Mouse (Mus musculus): ENCODE measurements around the gene Mob1b.

Gene Mob1b

GRCm38 (mm10) chr5:88720116-88721002 is at the start of gene Mob1b:
Gene Mob1b (plus strand): TSS chr5:88720855.
- peak; percentile 98 for DNase-seq (ENCODE audit: low spot score in 2 of 2)

- DNase-seq (ENCODE audit: low spot score in 2 of 2): peak in 1 of 2 experiments; percentile 5
These were observed 45.8 kb upstream of the Mob1b start for GRCm38 (mm10) chr5:88674703-88675442.

- peak; percentile 86 to 92 for DNase-seq (ENCODE audit: low spot score in 2 of 2)
These were observed 44.9 kb upstream of the Mob1b start, which contains the start of gene Grsf1 for GRCm38 (mm10) chr5:88675443-88676387. Gene Grsf1 (minus strand): TSS chr5:88676171.

- no peak for DNase-seq (ENCODE audit: low spot score in 2 of 2)
These were observed 41.7 kb upstream of the Mob1b start for GRCm38 (mm10) chr5:88678929-88679328.

- DNase-seq (ENCODE audit: low spot score in 2 of 2): no peak
These were observed 41.3 kb upstream of the Mob1b start for GRCm38 (mm10) chr5:88679341-88679740.

- DNase-seq (ENCODE audit: low spot score in 2 of 2): no peak
These were observed 40.1 kb upstream of the Mob1b start for GRCm38 (mm10) chr5:88680567-88680966.

- DNase-seq (ENCODE audit: low spot score in 2 of 2): no peak
These were observed 36.9 kb upstream of the Mob1b start for GRCm38 (mm10) chr5:88683706-88684105.

GRCm38 (mm10) chr5:88684226-88684625 is 36.4 kb upstream of the Mob1b start:
- no peak for DNase-seq (ENCODE audit: low spot score in 2 of 2)

- DNase-seq (ENCODE audit: low spot score in 2 of 2): no peak
These were observed 35.3 kb upstream of the Mob1b start for GRCm38 (mm10) chr5:88685306-88685705.

GRCm38 (mm10) chr5:88685745-88686299 is 34.8 kb upstream of the Mob1b start:
- DNase-seq (ENCODE audit: low spot score in 2 of 2): no peak

GRCm38 (mm10) chr5:88687996-88688406 is 32.7 kb upstream of the Mob1b start:
- DNase-seq (ENCODE audit: low spot score in 2 of 2): no peak

- no peak for DNase-seq (ENCODE audit: low spot score in 2 of 2)
These were observed 32.0 kb upstream of the Mob1b start for GRCm38 (mm10) chr5:88688583-88689187.

GRCm38 (mm10) chr5:88689279-88689938 is 31.2 kb upstream of the Mob1b start:
- DNase-seq (ENCODE audit: low spot score in 2 of 2): no peak

- DNase-seq (ENCODE audit: low spot score in 2 of 2): no peak
These were observed 29.8 kb upstream of the Mob1b start for GRCm38 (mm10) chr5:88690681-88691505.

- DNase-seq (ENCODE audit: low spot score in 2 of 2): no peak
These were observed 29.1 kb upstream of the Mob1b start for GRCm38 (mm10) chr5:88691506-88692095.

GRCm38 (mm10) chr5:88692586-88692985 is 28.1 kb upstream of the Mob1b start:
- no peak for DNase-seq (ENCODE audit: low spot score in 2 of 2)

GRCm38 (mm10) chr5:88693057-88693456 is 27.6 kb upstream of the Mob1b start:
- DNase-seq (ENCODE audit: low spot score in 2 of 2): no peak

GRCm38 (mm10) chr5:88697291-88697690 is 23.4 kb upstream of the Mob1b start:
- DNase-seq (ENCODE audit: low spot score in 2 of 2): no peak
